Mouse (Mus musculus) testis, postnatal 10 days (tissue): Measurements from ENCODE around the gene Hist1h2ap.
"Not testable (repeated sequence)": the region's sequence is repeated elsewhere in the genome, so short reads cannot be mapped to it uniquely, and the experiment has no call there.

ENCODE experiments used
- DNase-seq: peaks from one replicate; pipeline ENCODE4 v3.0.0; 2021; ENCODE audit warnings: low spot score

Hist1h2ap gene

GRCm38 (mm10) chr13:21833461-21833860 lies at the start of gene Hist1h2ap, which contains the start of gene Hist1h2br:
Gene Hist1h2ap, minus strand, starts transcription at chr13:21833507.
Gene Hist1h2br, plus strand, starts transcription at chr13:21833743.
- not testable (repeated sequence) for DNase-seq

DNA sequence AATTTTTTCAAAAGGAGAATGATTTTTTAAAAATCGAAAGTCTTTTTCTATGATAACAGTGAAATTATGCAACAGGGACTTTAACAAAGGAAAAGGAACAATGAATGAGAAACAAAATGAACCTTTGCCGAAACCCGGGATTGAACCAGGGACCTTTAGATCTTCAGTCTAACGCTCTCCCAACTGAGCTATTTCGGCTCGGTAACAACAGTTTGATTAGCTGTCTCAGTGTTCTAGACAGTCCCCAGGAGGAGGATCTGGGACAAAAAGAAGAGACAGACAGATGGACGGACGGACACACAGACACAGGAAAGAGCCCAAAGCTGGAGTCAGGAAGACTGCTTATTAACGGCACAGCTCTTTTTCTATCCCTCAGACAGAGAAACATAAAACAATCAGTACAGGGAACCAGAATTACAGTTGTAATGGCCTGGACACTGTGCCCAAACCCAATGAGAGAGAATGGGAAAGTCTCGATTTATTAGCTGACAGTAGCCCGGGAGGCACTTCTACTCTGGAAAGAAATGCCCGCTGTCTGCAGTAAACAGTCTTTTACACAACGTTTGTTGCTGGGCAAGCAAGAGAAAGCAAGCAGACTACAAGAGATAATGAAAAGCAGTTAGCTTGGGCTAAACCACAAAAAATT lies 49.6 kb upstream of the Hist1h2ap start:
- no peak for DNase-seq

DNA sequence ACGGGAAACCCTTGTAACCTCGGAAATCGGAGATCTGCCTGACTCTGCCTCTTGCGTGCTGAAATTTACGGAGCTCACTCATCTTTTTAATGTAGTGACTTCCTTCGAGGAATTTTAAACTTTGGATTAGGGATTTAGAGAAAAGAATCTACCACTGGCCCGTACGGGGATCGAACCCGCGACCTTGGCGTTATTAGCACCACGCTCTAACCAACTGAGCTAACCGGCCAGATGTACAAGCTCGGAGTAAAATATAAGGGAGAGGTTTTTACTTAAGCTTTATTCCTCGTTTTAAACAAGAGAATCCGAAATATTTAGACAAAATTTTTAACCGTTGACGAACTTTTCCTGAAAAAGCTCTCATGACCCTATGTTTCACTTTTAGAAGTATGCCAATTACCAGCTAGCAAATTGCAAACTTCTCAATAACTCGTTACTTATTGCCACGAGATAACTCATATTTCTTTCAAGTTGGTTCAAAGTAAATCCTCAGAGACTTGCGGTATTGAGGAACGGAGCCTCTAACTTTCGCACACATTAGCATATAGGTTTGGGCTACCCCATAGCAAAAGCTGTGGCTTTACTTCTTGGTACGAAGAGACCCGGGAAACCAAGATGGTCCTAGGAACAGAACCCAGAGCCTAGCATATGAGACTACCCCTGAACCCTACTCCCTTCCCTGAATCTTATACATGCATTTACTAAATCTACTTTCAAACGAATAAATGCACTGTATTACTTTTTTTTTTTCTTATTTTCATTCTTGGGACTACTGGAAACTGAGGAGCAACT lies 48.8 kb upstream of the Hist1h2ap start:
- no peak for DNase-seq

GRCm38 (mm10) chr13:21880735-21881134 lies 47.4 kb upstream of the Hist1h2ap start:
- DNase-seq: no peak

GRCm38 (mm10) chr13:21865503-21865902 lies 32.2 kb upstream of the Hist1h2ap start:
- not testable (repeated sequence) for DNase-seq

- DNase-seq: no peak
Measured at GRCm38 (mm10) chr13:21861608-21862007, 28.3 kb upstream of the Hist1h2ap start.

- no peak for DNase-seq
Measured at GRCm38 (mm10) chr13:21855698-21856162, 22.4 kb upstream of the Hist1h2ap start.

- peak; percentile 63 for DNase-seq
Measured at GRCm38 (mm10) chr13:21855146-21855545, 21.8 kb upstream of the Hist1h2ap start.

GRCm38 (mm10) chr13:21852215-21852945 lies 19.1 kb upstream of the Hist1h2ap start:
- DNase-seq: no peak

- not testable (repeated sequence) for DNase-seq
Measured at GRCm38 (mm10) chr13:21850696-21851095, 17.4 kb upstream of the Hist1h2ap start.

DNA sequence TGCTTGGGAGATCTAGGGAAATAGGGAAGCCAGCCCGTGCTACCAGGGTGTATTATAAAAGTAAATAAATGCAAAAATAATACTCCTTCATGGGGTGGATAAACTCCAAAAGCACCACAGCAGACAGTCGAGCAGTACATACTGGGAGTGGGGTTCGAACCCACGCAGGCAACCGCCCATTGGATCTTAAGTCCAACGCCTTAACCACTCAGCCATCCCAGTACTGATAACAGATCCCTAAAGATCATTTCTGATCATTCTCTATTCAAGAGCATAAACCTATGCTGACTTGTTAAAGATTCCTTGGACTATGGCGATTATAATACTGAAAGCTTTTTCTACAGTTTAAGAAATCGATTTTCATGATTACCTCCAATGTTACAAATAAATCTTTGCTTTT lies 14.6 kb upstream of the Hist1h2ap start:
- DNase-seq: no peak

GRCm38 (mm10) chr13:21846356-21846755 lies 13.0 kb upstream of the Hist1h2ap start:
- not testable (repeated sequence) for DNase-seq

DNA sequence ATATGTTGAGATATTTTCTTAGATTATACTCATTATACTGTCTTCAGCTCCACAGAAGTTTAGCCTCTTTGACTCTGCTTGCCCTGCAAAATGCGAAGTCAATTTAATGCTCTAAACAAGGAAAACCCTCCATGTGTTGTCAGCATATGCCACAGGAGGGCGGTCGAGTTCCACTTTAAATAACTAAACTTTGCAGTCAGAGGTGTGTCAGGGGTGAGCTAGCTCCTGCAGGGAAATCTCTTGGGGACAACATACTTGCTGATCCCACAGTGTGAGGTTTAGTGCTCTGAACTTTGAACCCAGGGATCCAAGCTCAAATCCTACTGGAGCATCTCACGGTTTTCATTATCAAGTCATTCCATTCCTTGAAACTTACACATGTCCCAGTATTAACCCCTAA lies 7.2 kb upstream of the Hist1h2ap start:
- not testable (repeated sequence) for DNase-seq

- not testable (repeated sequence) for DNase-seq
Measured at GRCm38 (mm10) chr13:21831418-21832394, 1.6 kb downstream of the Hist1h2ap start, which contains the start of gene Hist1h4n. Gene Hist1h4n, minus strand, starts transcription at chr13:21832196.

DNA sequence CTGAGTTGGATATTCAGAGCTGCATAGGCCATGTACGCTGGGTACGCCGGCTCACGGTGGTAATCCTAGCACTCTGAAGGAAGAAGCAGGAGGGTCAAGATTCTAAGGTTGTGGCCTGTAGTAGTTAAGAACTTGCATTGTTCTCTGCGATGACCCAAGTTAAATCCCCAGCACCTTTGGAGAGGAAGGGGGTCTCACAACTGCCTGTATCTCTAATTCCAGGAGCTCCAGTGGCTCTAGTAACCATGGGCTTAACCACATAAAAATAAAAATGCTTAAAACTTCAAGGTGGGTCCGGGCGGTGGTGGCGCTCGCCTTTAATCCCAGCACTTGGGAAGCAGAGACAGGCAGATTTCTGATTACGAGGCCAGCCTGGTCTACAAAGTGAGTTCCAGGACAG lies 3.0 kb downstream of the Hist1h2ap start:
- no peak for DNase-seq

GRCm38 (mm10) chr13:21828511-21828910 lies 4.8 kb downstream of the Hist1h2ap start:
- DNase-seq: no peak

DNA sequence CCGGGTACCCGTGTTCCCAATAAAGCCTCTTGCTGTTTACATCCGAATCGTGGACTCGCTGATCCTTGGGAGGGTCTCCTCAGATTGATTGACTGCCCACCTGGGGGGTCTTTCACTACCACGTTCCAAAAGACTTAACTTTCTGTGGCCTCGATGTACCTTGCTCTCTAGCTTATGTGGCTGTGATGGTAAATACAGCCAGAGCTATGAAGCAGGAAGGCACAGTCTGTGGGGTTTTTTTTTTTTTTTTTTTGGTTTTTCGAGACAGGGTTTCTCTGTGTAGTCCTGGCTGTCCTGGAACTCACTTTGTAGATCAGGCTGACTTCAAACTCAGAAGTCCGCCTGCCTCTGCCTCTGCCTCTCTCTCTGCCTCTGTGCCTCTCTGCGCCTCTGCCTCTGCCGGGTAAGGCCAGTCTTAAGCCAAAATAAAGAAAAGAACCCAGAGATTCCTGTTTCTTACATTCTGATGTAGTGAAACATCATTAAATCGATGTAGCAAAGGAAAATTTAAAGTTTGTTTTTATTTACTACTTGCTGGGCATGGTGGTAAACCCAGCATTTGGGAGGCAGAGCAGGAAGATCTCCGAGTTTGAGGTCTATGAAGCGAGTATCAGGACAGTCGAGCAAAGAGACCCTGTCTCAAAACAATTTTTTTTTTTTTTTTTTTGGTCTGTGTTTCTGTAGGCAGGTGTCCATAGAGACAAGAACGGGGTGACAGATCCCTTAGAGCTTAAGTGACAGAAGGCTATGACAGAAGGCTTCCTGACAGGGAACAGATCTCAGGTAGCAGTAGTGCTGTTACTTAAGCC lies 13.0 kb downstream of the Hist1h2ap start:
- DNase-seq: not testable (repeated sequence)

GRCm38 (mm10) chr13:21812092-21812491 lies 21.2 kb downstream of the Hist1h2ap start:
- DNase-seq: not testable (repeated sequence)

DNA sequence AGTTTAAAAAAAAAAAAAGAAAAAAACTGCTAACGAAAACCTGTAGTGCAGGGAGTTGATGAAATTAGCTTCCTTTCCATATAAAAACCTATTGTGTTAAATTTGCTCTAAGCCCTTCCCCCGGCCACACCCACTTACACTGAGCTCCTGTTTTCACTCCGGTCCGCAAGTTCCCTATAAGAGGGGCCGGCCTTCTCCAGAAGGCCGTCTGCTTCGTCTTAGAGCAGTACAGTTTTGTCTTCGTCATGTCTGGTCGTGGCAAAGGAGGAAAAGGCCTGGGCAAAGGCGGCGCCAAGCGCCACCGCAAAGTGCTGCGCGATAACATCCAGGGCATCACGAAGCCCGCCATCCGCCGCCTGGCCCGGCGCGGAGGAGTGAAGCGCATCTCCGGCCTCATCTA lies 21.8 kb downstream of the Hist1h2ap start, which contains the start of gene Hist1h4m:
Hist1h4m (plus strand) TSS at position 208 of the 400 bp plus-strand sequence.
- not testable (repeated sequence) for DNase-seq

GRCm38 (mm10) chr13:21811074-21811473 lies 22.2 kb downstream of the Hist1h2ap start:
- DNase-seq: not testable (repeated sequence)
